Mouse (Mus musculus) testis, adult 2 months (tissue): Measurements from ENCODE around the gene Cpne5.

Source experiments
- CTCF ChIP-seq: fragments of 200-500 bp; IDR thresholded peaks from 2 replicates; pipeline ENCODE4 v1.5.1; 2012; ENCODE audit warnings: low read depth, mild to moderate bottlenecking, inconsistent platforms, low read length, moderate library complexity; ENCODE audit not compliant: control insufficient read depth, insufficient read depth, insufficient replicate concordance
- POLR2A ChIP-seq: fragments of 200-500 bp; IDR thresholded peaks from 2 replicates; pipeline ENCODE4 v1.6.1; 2012; ENCODE audit warnings: low read depth, mild to moderate bottlenecking, inconsistent platforms, low read length, moderate library complexity; ENCODE audit not compliant: control insufficient read depth

DNA sequence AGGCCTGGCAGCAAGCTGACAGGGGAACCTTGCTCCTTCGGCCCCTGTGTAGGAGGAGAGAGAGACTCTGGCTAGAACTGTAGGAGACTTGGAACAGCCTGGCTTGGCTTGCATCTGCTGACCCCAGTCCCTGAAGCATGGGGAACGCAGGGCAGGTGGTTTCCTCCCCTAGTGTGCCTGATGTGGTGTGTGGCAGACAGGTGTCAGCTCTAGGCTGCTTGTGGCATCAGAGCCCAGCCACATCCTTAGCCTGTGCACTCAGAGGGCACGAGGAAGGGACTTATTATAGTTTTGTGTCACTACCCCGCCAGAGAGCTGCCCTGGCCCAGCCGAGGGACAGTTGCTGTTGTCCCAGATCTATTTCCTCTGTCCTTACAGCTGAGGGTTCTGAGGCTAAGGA lies 85.4 kb downstream of the Cpne5 start:
- no peak for TF ChIP-seq POLR2A
- no peak for TF ChIP-seq CTCF
